Mouse (Mus musculus): Measurements from ENCODE around the gene Prkab1.
A peak's percentile ranks its signal among the peaks of the same experiment; 100 is the strongest.

Gene Prkab1

DNA sequence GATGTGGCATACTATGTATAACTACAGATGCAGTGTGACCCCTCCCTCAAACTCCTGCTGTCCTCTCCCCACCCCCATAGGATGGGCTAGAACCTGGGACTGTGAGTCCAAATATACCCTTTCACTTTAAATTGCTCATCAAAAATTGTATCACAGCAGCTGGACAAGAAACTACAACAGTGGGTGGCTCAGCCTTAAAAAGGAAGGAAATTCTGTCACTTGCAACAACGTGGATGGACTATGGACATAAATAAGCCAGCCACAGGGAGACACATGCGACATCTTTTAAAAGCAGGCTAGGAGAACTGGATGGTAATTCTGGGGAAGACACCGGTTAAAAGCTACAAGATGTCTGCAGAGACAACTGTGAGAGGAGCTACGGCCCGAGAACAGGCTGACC, 7.8 kb downstream of the Prkab1 start:
- no peak for DNase-seq

GRCm38 (mm10) chr5:116014237-116014636, 10.1 kb downstream of the Prkab1 start:
- DNase-seq = no peak

DNA sequence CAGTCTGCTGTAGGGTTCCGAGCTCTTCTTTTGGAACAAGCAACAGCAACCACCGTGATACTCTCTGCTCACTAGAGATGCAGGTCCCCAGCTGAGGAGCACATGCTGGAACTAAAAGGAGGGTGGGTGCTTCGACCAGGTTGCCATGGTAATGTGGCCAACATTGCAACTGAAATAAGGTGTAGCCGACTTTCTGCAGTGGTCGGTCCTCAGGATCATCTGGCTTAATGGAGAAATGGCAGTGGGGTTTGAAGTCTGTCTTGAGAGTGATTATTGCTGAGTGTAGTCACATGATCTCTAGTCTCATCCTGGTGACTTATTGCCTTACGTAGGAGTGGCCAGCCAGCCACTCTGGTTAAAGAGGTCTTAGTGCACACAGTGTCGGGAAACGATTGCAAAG, 10.5 kb downstream of the Prkab1 start:
- no peak for DNase-seq

DNA sequence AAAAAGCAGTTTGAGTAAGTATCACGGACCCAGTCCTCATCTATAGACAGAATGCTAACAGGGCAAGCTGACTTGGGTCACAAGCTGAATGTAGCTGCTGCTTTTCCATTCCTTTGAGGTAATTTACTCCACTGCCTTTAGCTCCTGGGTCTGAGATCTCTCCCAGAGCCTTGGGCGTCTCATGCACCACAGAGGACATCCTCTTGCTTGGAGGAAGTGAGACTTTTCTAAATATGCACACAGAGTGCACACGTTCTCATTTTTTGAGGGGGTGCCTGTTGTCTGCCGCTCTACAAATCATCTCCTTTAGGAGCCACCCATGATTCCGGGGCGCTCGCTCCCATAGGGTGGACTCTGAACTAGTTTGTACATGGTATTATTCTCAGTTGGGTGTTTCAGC, 11.8 kb downstream of the Prkab1 start:
- no peak for DNase-seq

DNA sequence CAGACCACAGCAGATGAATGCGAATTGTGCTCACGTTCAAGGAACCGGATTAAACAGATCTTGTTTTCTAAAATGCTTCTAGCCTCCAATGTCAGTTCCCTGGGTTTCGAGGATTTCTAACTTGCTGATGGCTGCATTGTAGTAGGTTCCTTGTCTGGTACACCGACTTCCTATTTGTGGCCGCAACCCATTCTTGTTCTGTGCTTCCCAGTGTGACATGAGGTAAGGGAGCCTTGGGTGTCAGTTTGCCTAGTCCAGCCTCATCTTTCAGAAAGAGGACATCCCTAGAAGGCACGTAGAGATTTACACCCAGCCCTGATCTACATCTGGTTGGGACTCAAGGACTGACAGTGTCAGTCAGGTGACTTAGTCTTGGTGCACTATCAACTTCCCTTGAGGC, 12.6 kb downstream of the Prkab1 start:
- DNase-seq = no peak

DNA sequence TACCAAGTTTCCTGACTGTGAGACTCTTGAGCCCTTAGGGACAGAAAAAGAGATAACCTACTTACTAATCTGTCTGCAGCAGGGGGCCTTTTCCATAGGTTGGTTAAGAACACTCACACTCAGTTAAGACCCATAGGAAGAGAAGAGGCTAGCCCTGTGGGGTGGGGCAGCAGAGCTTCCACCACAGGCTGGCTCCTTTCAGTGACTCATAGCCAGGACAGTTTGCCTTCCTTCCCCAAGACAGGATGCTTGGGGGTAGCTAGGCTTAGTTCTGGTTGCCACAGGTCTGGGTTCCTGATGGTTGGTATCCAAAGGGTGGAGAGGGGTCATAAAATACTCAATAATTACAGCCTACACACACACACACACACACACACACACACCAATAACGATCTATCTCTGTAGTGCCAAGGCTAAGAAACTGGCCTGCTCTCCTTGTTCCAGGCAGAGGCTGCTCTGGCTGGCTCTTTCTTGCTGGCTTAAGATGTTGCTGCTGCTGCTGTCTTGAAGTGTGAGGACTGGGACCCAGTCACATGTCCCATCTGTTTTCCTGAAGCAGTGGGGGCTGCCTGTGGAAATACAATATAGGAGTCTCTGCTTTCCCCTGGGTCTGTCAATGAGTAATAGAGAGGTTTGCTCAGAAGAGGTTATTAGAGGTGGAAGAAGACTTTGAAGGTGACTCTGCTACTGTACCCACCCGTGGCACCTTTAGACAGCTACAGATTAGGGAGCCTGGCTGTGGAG, 14.3 kb downstream of the Prkab1 start:
- DNase-seq = no peak

DNA sequence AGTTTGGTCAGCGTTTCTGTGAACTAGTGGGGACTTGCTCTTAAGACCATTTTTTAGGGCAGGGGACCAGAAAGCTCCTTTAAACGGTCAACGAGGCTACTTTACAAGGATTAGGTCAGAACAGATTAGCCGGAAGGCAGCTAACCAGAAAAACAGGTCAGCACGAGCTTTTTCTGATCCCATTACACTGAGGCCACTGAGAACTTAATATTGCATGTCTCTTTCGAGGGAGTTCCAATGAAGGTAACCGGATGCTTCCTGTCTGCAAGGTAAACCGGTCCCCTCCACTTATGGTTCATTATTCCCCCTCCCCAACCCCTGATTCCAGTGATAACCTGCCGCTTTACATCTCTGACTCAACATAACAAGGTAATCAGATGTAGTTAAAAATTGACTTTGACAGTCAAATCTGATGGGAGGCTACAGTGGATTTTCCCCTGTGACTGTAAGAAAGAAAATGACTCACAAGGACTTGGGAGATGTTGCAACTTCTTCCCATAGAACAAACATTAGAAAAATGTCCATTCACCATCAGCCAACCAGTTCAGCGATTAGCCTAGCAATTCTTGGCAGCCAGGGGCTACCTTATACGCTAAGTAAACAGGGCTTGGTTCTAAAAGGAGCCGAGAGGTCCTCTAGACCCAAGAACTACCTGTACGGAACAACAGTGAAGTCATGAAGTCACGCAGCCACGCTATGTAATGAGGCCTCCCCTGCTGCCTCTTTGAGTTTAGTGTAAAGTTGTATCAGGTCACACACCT, 15.0 kb downstream of the Prkab1 start:
- no peak for DNase-seq

GRCm38 (mm10) chr5:116007723-116008122, 16.6 kb downstream of the Prkab1 start:
- no peak for DNase-seq

DNA sequence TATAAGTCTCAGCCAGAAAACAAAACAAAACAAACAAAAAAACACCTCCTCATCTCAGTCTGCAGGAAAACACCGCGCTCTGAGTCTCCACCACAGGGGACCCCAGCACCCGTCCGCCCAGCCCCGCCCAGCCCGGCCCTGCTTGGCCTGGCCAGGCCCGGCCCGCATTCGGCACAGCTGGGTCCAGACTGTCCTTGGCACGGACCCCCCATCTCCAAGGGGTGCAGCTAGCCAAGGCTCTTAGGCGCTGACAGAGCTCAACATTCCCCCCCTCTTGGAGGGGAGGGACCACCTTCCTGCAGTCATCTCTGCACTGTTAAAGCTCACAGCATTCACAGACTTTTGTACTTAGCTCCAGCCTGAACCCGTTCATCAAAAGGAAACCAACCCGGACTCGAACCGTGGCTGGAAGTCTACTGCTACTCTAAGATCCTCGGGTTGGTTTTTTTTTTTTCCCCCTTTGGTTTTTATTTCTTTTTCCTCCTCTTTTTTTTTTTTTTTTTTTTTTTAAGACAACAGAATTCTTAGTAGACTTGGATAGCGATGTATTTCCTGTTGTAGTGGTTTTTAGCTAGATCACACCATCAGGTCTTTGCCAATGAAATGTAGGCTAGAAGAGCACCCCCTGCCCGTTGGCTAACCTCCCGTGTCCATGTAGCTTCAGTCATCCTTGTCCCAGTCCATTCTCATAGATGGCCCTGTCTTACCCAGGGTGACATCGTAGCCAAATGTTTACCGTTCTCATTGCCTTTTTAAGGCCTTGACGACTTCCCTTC, 17.8 kb downstream of the Prkab1 start:
- DNase-seq = no peak

DNA sequence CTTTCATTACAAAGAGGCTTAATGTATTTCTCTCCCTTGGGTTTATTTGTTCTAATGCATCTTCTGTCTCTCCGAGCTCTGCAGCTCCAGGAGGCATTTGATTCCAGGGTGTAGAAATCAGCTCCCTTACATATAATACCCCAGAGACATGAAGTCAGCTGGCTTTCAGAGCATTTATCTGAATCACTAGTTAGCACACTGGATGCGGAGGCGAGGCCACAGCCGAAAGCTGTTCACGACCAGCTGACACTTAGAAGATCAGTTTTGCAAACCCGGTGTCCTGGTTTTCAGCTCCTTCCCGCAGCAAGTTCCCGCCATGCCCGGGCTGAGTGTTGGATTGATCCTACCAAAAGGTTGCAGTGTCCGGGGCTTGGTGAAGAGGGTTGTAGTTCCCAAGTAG, 20.0 kb downstream of the Prkab1 start:
- DNase-seq = peak; percentile 76

- no peak for DNase-seq
These were observed 20.5 kb downstream of the Prkab1 start for GRCm38 (mm10) chr5:116003825-116004224.

DNA sequence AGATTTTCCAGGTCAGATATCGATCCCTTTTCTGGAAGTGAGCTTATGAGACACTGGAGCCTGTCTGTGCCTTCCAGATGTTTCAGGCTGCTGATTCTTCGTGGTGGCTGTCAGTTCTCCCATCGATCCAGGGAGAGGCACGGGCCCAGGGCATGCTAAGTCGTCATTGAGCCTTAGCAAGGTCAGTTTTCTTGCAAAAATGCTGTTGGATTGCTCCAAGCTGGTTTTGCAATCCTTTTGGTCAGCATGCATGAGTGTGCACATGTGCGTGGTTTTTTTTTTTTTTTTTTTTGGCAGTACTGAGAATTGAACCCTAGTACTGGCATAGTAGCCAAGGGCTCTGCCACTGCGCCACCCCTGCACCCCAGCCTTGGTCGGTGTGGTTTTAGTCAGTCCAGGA, 21.2 kb downstream of the Prkab1 start:
- no peak for DNase-seq

DNA sequence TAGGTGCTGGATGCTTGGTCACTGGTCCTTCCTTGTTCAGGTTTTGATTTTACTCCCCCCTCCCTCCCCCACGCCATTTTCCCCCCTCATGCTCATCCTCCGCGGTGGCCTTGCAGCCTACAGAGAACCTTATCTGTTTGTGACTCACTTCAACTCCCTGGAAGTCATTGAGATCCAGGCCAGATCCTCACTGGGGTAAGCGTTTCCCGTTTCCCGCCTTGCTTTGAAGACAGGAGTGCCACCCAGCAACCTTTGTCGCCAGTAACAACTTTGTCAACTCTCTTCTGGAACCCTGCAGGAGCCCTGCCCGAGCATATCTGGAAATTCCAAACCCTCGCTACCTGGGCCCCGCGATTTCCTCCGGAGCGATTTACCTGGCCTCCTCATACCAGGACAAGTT, 26.9 kb downstream of the Prkab1 start:
- DNase-seq = no peak

GRCm38 (mm10) chr5:115994101-115994500, 30.2 kb downstream of the Prkab1 start:
- no peak for DNase-seq

- no peak for DNase-seq
These were observed 32.6 kb downstream of the Prkab1 start for GRCm38 (mm10) chr5:115991717-115992116.

GRCm38 (mm10) chr5:115987284-115987683, 37.0 kb downstream of the Prkab1 start:
- no peak for DNase-seq

DNA sequence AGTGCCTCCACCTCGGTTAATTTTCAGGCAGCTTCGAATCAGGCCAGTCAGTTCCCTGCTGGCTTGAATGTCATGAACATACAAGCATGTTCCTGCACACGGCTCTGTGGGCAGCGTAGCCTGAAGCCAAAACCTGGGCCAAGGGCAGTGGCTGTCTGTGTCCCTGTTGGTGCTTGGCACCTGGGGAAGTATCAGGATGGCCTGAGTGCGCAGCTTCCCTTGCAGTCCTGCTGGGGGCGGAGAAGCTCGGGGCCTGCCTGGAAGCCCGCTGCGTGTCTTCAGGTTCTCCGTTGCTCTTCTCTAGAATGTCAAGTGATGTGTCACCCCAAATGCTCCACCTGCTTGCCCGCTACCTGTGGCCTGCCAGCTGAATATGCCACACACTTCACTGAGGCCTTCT, 39.2 kb downstream of the Prkab1 start:
- no peak for DNase-seq

DNA sequence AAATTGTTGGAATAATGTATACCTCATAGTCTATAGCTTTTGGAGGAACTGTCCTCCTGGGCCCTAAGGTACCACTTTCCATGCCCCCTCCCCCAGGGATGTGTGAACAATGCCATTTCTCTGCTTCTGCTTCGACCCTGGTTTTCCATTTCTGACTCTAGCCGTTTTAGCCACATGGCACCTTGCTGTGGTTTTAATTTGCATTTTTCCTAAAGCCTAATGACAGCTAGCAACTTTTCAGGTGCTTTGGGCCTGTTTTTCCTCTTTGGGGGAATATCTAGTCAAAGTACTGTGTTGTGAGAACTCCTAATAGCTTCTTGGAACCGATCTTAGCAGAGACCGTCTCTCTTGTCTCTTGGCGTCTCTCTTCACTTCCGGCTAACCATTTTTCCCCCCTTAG, 39.9 kb downstream of the Prkab1 start:
- DNase-seq = no peak

DNA sequence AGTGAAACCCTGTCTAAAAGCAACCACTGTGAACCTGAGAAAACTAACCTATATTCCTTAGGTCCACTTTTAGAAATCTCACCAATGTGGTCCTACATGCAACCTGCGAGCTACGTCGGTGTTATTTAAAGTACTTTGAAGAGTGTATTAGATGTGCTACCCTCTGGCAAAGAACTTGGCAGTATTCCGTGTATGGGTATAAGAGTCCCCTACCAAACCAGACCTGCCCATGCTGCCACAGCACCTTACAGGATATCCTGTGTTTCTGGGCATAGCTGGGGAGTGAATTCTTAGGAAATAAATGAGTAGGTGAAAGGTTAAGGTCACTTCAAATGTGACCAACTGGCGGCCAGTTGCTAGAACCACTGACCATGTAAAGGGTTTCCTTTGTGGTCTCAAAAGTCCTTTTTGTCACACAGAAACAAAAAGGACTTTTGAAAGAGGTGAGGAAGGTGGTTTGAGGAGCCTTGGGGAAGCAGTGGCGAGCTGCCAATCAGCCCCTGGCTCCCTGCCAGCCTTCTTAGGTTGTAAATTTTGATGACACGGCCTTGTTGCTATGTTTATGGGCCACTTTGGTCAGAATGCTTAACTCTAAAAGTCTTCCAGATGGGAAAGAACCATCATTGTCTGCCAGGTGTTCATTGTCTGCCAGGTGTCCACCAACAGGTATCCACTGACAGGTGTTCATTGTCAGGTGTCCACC, 41.5 kb downstream of the Prkab1 start:
- no peak for DNase-seq

DNA sequence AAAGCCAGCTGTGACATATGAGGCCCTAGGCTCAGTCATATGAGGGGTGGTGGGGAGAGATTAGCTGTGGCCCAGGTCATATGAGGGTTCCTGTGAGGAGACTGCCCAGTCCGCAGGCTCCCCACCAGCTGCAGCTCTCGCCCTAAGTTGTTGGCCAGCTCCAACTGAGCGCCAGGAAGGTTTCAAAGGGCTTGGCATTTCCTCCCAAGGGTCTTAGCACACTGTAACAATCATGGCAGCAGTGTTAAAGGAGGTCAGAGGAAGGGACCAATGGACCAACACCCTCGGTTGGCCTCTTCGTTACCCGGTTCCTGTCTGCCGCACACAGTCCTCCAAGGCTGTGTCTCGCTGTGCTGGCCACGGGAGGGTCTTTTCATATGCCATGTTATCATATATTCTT, 43.8 kb downstream of the Prkab1 start:
- DNase-seq = no peak

DNA sequence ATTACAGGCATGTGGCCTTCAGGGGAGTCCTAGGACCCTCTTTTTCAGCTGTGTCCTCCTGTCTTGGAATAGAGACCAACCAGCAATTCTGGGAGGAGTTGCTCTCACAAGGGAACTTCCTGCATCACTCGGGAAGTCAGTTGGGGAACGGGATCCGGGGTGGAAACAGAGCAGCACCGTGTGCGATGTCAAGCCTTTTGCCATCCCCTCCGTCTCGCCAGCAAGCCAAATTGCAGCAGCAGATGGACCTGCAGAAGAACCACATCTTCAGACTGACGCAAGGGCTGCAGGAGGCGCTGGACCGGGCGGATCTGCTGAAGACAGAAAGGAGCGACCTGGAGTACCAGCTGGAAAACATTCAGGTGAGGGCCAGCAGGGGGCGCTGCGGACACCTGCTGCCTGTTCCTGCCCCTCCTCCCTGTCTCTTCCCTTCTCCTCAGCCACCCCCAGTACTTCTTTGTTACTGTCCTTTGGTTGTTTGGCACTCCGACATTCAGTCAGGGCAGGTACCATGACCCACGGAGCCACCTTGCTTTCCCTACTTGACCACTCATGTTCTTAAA, 45.1 kb downstream of the Prkab1 start:
- no peak for DNase-seq

DNA sequence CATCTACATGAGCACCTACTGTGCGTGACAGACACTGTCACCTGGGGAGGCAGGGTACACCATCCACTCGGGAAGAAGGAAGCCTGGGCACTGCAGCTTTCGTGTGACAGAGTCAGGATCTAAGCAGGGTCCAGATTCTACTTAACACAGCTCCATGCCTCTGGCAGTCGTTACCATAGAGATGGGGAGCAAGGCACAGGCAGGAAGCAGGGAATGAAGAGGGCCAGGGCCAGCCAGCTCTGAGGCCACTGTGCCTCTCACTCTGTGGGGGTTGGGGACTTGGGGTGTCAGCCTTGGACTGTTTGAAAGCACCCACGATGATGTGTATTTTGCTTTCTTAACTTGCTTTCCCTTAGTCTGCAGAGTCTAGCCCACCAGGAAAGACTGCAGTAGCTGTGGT, 46.1 kb downstream of the Prkab1 start:
- DNase-seq = no peak

- no peak for DNase-seq
These were observed 46.6 kb downstream of the Prkab1 start for GRCm38 (mm10) chr5:115977757-115978156.

All from layer of hippocampus, adult 9-11 months (tissue).